Mouse (Mus musculus) midbrain, postnatal 0 days (tissue): ENCODE results near the gene Aox3. TPM values are rescaled to one million over a fixed set of nuclear protein-coding genes. Genes with fewer than 3 reads are reported as not detected.

Experiments used
- ATAC-seq: fragments of 200-750 bp; cut with Nextera tagmentation; 2 replicates; pipeline ENCODE4 v1.8.0; 2017; ENCODE audit warnings: moderate number of reproducible peaks, mild to moderate bottlenecking, moderate TSS enrichment, moderate library complexity; ENCODE audit not compliant: low FRiP score
- DNase-seq: peaks from one replicate; pipeline ENCODE4 v3.0.0-alpha.2; 2015; ENCODE audit warnings: low spot score
- H3K27ac ChIP-seq: fragments of 300-500 bp; sonication (generic); 2 replicates; pipeline ENCODE4 v1.5.1; 2014; ENCODE audit warnings: low read depth, mild to moderate bottlenecking, low read length, mixed read lengths
- H3K27me3 ChIP-seq: fragments of 300-500 bp; sonication (generic); 2 replicates; pipeline ENCODE4 v1.6.1; 2014; ENCODE audit warnings: low read length, control low read depth, mixed read lengths; ENCODE audit not compliant: insufficient read depth
- H3K36me3 ChIP-seq: fragments of 300-500 bp; sonication (generic); 2 replicates; pipeline ENCODE4 v1.6.1; 2014; ENCODE audit warnings: low read length, control low read depth, mixed read lengths; ENCODE audit not compliant: insufficient read depth
- H3K4me1 ChIP-seq: fragments of 300-500 bp; sonication (generic); 2 replicates; pipeline ENCODE4 v1.6.1; 2014; ENCODE audit warnings: mild to moderate bottlenecking, control low read depth, antibody characterized with exemption, low read length, mixed read lengths; ENCODE audit not compliant: insufficient read depth
- H3K4me2 ChIP-seq: fragments of 300-500 bp; sonication (generic); 2 replicates; pipeline ENCODE4 v1.6.1; 2014; ENCODE audit warnings: low read depth, mild to moderate bottlenecking, low read length, mixed read lengths; ENCODE audit not compliant: poor library complexity, severe bottlenecking
- H3K4me3 ChIP-seq: fragments of 300-500 bp; sonication (generic); 2 replicates; pipeline ENCODE4 v1.5.1; 2014; ENCODE audit warnings: low read depth, mild to moderate bottlenecking, low read length, moderate library complexity
- H3K9ac ChIP-seq: fragments of 300-500 bp; sonication (generic); replicated peaks from 2 replicates; pipeline ENCODE4 v1.6.1; 2014; ENCODE audit warnings: mild to moderate bottlenecking, low read length, moderate library complexity, mixed read lengths; ENCODE audit not compliant: poor library complexity, severe bottlenecking
- H3K9me3 ChIP-seq: fragments of 300-500 bp; sonication (generic); 2 replicates; pipeline ENCODE4 v1.6.1; 2016; ENCODE audit warnings: low read length, control low read depth
- CTCF ChIP-seq: IDR thresholded peaks from 2 replicates; pipeline ENCODE4 v1.5.1; 2016; ENCODE audit warnings: antibody characterized with exemption, mild to moderate bottlenecking
- WGBS: fragments of 180-500 bp; shearing (Covaris S2); extraction: QIAGEN DNeasy Blood & Tissue Kit; methylation state at CpG from one replicate; pipeline ENCODE4 v1.1.7; 2014; 5-methylcytosine and 5-hydroxymethylcytosine counted together
- polyA plus RNA-seq: library from polyadenylated mRNA; unstranded; fragments of >200 nt; fragmentation: Nextera tagmentation; extraction: Ambion mirVana; gene quantifications from 2 replicates; pipeline ENCODE4 v1.2.1, GENCODE M21; 2015
- total RNA-seq: library from RNA; depleted of rRNA; stranded (reverse); fragments of >200 nt; gene quantifications from 2 replicates; pipeline ENCODE4 v1.2.3, GENCODE M21; 2014

Aox3 gene
- total and polyA plus RNA-seq, 2 experiments from 2014 or later, result 0.12 TPM; not detected in 1

- TF ChIP-seq CTCF, result no peak
- 84% methylated on average over 2 of the region's 2 CpGs for WGBS
- no peaks in the 10 kb centered on the region for H3K9me3 ChIP-seq
Observed at GRCm38 (mm10) chr1:58091992-58092560, 20.9 kb upstream of the Aox3 start.

DNA sequence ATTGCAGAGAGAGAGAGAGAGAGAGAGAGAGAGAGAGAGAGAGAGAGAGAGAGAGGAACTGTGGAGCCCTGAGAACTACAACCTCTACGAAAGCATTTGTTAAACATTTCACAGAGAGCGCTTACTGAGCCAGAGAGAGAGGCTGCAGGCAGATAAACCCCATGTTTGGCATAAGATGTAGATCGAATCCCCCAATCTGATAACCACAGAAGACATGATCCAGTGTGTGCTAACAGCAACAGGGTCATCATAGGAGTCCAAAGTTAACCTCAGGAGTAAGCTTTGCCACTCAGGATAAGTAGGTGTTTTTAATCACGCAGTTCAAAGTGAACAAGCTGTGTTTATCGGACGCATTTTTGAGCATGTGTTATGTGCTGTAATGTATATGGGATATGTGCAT lies 15.6 kb upstream of the Aox3 start:
- H3K9ac ChIP-seq, result no peak overlapping the region
- WGBS, result 88% methylated on average over 6 of the region's 6 CpGs
- no peaks in the 10 kb centered on the region for H3K4me1 ChIP-seq
- no peaks in the 10 kb centered on the region for H3K36me3 ChIP-seq
- H3K9me3 ChIP-seq, result no peaks in the 10 kb centered on the region
- H3K4me3 ChIP-seq, result no peak overlapping the region
- no peak overlapping the region for H3K4me2 ChIP-seq
- no peak for TF ChIP-seq CTCF
- ATAC-seq, result no peak
- H3K27me3 ChIP-seq, result no peaks in the 10 kb centered on the region
- no peak for DNase-seq
- no peak overlapping the region for H3K27ac ChIP-seq

More at GRCm38 (mm10) chr1:58091992-58092560, 20.9 kb upstream of the Aox3 start:
- no peak overlapping the region for H3K4me3 ChIP-seq
- H3K4me1 ChIP-seq, result no peaks in the 10 kb centered on the region
- ATAC-seq (no peak), DNase-seq (no peak)
- H3K9ac ChIP-seq, result no peak overlapping the region
- no peaks in the 10 kb centered on the region for H3K27me3 ChIP-seq
- no peak overlapping the region for H3K27ac ChIP-seq
- H3K36me3 ChIP-seq, result no peaks in the 10 kb centered on the region
- H3K4me2 ChIP-seq, result no peak overlapping the region

GRCm38 (mm10) chr1:58099119-58099518 lies 13.8 kb upstream of the Aox3 start:
- Histone ChIP-seq H3K4me3 (no peak overlapping the region), H3K9ac (no peak overlapping the region), H3K27ac (no peak overlapping the region), H3K36me3 (no peaks in the 10 kb centered on the region), H3K27me3 (no peaks in the 10 kb centered on the region), H3K9me3 (no peaks in the 10 kb centered on the region), H3K4me1 (no peaks in the 10 kb centered on the region), H3K4me2 (no peak overlapping the region)
- ATAC-seq, result no peak
- no peak for DNase-seq
- TF ChIP-seq CTCF, result no peak

- TF ChIP-seq CTCF, result no peak
Observed at GRCm38 (mm10) chr1:58101531-58102146, 11.3 kb upstream of the Aox3 start.

GRCm38 (mm10) chr1:58102494-58102893 lies 10.4 kb upstream of the Aox3 start:
- Histone ChIP-seq H3K27ac (no peak overlapping the region), H3K36me3 (no peaks in the 10 kb centered on the region), H3K9me3 (no peaks in the 10 kb centered on the region), H3K9ac (no peak overlapping the region), H3K4me1 (no peaks in the 10 kb centered on the region), H3K27me3 (no peaks in the 10 kb centered on the region), H3K4me3 (no peak overlapping the region), H3K4me2 (no peak overlapping the region)
- no peak for TF ChIP-seq CTCF
- no peak for ATAC-seq
- 90% methylated on average over 7 of the region's 7 CpGs for WGBS
- DNase-seq, result no peak

More at GRCm38 (mm10) chr1:58101531-58102146, 11.3 kb upstream of the Aox3 start:
- 62% methylated on average over 2 of the region's 2 CpGs for WGBS
- DNase-seq (no peak), ATAC-seq (no peak)
- Histone ChIP-seq H3K4me3 (no peak overlapping the region), H3K36me3 (no peaks in the 10 kb centered on the region), H3K4me1 (no peaks in the 10 kb centered on the region), H3K27me3 (no peaks in the 10 kb centered on the region), H3K9ac (no peak overlapping the region), H3K4me2 (no peak overlapping the region), H3K27ac (no peak overlapping the region), H3K9me3 (no peaks in the 10 kb centered on the region)

GRCm38 (mm10) chr1:58105685-58106084 lies 7.2 kb upstream of the Aox3 start:
- no peaks in the 10 kb centered on the region for H3K27me3 ChIP-seq
- H3K9ac ChIP-seq, result no peak overlapping the region
- 88% methylated on average over 6 of the region's 6 CpGs for WGBS
- no peak for TF ChIP-seq CTCF
- ATAC-seq (no peak), DNase-seq (no peak)
- H3K9me3 ChIP-seq, result no peaks in the 10 kb centered on the region
- H3K4me3 ChIP-seq, result no peak overlapping the region
- H3K4me2 ChIP-seq, result no peak overlapping the region
- no peaks in the 10 kb centered on the region for H3K4me1 ChIP-seq
- H3K36me3 ChIP-seq, result no peaks in the 10 kb centered on the region
- H3K27ac ChIP-seq, result no peak overlapping the region
